Mouse (Mus musculus): ENCODE measurements around the gene Abhd14a. TPM values are rescaled to one million over a fixed set of nuclear protein-coding genes. Genes with fewer than 3 reads are reported as not detected.
A peak's percentile ranks its signal among the peaks of the same experiment; 100 is the strongest.

Abhd14a gene
- polyA plus RNA-seq, 2 experiments, result 14.3 to 16.4 TPM

DNA sequence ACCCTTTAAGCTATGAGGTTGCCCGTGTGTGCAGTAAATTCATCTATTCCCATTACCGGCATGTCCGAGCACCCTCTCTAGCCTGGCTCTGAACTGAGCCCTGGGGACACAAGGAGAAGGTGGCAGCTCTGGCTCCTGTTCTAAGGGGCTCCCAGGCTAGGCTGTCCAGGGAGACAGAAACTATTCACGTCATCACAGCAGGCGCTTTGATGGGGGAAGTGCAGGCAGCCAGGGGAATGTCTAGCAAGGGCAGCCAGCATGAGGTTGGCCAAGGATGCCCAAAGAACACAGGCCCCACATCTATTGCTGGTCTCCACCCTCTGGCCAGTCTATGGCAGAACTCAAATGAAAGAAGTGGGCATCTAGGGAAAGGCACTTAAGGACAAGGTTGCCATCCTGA is 10.4 kb upstream of the Abhd14a start:
- DNase-seq (ENCODE audit: low read depth in 3 of 3, low spot score in 3 of 3), result no peak
- ATAC-seq (ENCODE audit: insufficient read depth), result no peak
- TF ChIP-seq CTCF (IDR thresholded peaks at IDR 0.05; ENCODE audit: low read depth) (no peak), EP300 (IDR thresholded peaks at IDR 0.05; ENCODE audit: low read depth) (no peak)
- Histone ChIP-seq H3K4me1 (replicated peaks; ENCODE audit: control insufficient read depth in 2 of 2, insufficient read depth in 2 of 2, low read length in 1 of 2) (peaks cover 4 to 6% of the 10 kb centered on the region in 2 experiments), H3K9me3 (ENCODE audit: control insufficient read depth, low read length) (no peaks in the 10 kb centered on the region), H3K36me3 (replicated peaks; ENCODE audit: control insufficient read depth, insufficient read depth, low read depth) (no peaks in the 10 kb centered on the region), H3K27ac (no peak overlapping the region), H3K27me3 (ENCODE audit: control insufficient read depth, insufficient read depth, low read length) (peaks cover 9% of the 10 kb centered on the region), H3K9ac (replicated peaks) (no peak overlapping the region), H3K4me2 (ENCODE audit: low read depth) (no peak overlapping the region), H3K4me3 (ENCODE audit: insufficient read depth in 1 of 2, low read depth in 2 of 2, low read length in 2 of 2) (no peak overlapping the region)
- 75% methylated on average over 5 of the region's 5 CpGs for WGBS (ENCODE audit: insufficient replicate concordance)

DNA sequence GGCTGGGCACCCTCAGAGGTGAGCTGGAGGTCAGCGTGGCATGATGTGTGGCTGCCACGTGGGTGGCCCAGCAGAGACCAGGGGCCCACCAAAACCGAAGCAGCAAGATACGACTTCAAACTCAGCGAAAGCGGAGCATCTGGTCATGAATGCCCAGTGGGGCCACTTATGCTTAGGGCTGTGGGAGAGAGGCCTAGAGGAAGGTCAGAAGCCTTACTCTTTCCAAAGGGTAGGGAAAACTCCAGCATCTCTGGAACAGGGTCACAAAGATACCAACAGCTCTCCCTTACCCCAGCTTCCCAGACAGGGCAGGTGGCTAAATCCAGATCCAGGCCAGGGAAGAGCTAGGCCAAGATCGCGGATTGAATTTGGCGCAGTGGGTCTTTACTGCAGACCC is 9.7 kb upstream of the Abhd14a start:
- H3K27ac ChIP-seq, result no peak overlapping the region
- TF ChIP-seq CTCF (IDR thresholded peaks at IDR 0.05; ENCODE audit: low read depth), result no peak
- TF ChIP-seq EP300 (IDR thresholded peaks at IDR 0.05; ENCODE audit: low read depth), result no peak

DNA sequence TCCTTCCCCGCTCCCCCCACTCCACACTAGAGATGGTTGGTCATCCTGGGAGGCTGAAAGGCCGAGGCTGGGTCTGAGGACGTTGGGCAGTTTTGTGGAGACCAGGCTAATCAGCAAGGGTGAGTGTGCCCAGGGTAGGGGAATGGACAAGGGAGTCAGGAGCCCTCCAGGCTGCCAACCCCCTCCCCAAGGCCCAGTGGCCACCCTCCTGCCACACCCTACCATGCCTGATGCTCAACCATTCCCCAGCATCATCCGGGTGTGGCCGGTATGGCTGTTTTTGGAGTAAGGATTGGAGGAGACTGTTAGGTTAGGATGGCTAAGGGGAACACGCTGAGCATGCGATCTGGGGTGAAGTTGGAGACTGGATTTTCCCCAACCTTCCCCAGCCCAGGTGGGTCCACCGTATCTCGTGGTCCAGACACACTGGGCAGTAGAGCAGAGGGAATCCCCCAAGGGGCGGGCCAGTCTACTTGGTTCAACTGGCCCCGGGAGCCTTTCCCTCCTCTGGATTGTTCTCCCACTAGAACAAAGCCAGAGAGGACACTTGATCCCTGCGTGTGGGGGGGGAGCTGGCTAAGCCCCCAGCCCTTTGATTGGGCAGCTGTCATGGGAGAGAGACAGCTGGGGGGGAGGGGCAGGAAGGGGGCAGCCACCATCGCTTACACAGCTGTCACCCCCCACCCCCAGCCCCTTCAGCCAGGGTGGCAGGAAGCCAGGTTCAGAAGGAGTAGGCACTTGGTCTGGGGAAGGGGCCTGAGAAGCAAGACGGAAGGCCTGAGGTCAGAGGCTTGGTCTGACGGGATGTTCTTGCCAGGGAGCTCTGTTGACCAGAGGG is 9.1 kb upstream of the Abhd14a start:
- no peak for DNase-seq (ENCODE audit: low read depth in 3 of 3, low spot score in 3 of 3)
- WGBS (ENCODE audit: insufficient replicate concordance), result 68% methylated on average over 15 of the region's 15 CpGs
- Histone ChIP-seq H3K4me3 (ENCODE audit: insufficient read depth in 1 of 2, low read depth in 2 of 2, low read length in 2 of 2) (no peak overlapping the region), H3K27ac (no peak overlapping the region), H3K4me1 (replicated peaks; ENCODE audit: control insufficient read depth in 2 of 2, insufficient read depth in 2 of 2, low read length in 1 of 2) (peaks cover 6% of the 10 kb centered on the region in 2 experiments), H3K27me3 (ENCODE audit: control insufficient read depth, insufficient read depth, low read length) (peaks cover 13% of the 10 kb centered on the region), H3K9ac (replicated peaks) (no peak overlapping the region), H3K9me3 (ENCODE audit: control insufficient read depth, low read length) (no peaks in the 10 kb centered on the region), H3K36me3 (replicated peaks; ENCODE audit: control insufficient read depth, insufficient read depth, low read depth) (no peaks in the 10 kb centered on the region), H3K4me2 (ENCODE audit: low read depth) (no peak overlapping the region)
- TF ChIP-seq CTCF (IDR thresholded peaks at IDR 0.05; ENCODE audit: low read depth), result no peak
- no peak for TF ChIP-seq EP300 (IDR thresholded peaks at IDR 0.05; ENCODE audit: low read depth)
- ATAC-seq (ENCODE audit: insufficient read depth), result no peak

More for the DNA sequence above, 9.7 kb upstream of the Abhd14a start:
- ATAC-seq (ENCODE audit: insufficient read depth), result no peak
- Histone ChIP-seq H3K9ac (replicated peaks) (no peak overlapping the region), H3K27me3 (ENCODE audit: control insufficient read depth, insufficient read depth, low read length) (peaks cover 13% of the 10 kb centered on the region), H3K4me3 (ENCODE audit: insufficient read depth in 1 of 2, low read depth in 2 of 2, low read length in 2 of 2) (no peak overlapping the region), H3K9me3 (ENCODE audit: control insufficient read depth, low read length) (no peaks in the 10 kb centered on the region), H3K4me1 (replicated peaks; ENCODE audit: control insufficient read depth in 2 of 2, insufficient read depth in 2 of 2, low read length in 1 of 2) (peaks cover 6% of the 10 kb centered on the region in 2 experiments), H3K36me3 (replicated peaks; ENCODE audit: control insufficient read depth, insufficient read depth, low read depth) (no peaks in the 10 kb centered on the region), H3K4me2 (ENCODE audit: low read depth) (no peak overlapping the region)
- WGBS (ENCODE audit: insufficient replicate concordance), result 71% methylated on average over 9 of the region's 9 CpGs
- no peak for DNase-seq (ENCODE audit: low read depth in 3 of 3, low spot score in 3 of 3)

DNA sequence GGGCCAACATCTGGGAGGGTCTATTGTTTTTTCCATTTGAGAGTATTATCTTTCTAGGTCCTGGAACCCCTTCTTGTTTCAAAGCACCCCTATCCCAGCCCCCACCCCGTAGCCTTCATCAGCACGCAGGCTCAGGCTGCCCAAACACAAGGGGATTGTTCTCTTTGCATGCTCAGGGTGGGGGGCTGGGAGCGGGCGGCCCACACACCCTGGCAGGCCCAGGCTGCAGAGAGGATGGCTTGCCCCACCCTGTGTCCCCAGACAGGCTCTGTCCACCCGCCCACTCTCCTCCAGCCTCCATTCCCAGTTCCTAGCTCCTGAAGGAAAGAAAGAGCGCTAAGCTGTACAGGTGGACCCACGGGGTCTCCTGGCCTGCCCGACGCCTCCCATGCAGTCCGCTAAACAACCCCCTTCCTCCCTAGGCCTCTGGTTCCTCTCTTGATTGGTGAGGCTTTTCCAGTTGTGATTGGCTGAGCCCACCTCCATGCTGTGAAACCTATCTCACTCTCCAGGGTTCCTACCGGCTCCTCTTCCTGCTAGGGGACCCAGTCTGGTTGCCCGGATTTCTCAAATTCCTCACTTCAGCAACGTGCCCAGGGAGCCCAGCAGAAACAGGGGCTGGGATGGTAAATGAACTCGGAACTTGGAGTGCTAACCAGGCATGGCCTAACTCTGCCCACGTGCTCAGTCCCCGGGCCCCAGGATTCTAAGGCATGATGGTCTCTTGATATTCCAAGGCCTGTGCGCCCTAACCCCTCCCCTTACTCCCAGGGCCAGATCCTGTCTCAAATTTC is 7.6 kb upstream of the Abhd14a start:
- DNase-seq (ENCODE audit: low read depth in 3 of 3, low spot score in 3 of 3), result no peak
- no peak for ATAC-seq (ENCODE audit: insufficient read depth)
- Histone ChIP-seq H3K27me3 (ENCODE audit: control insufficient read depth, insufficient read depth, low read length) (peaks cover 13% of the 10 kb centered on the region), H3K9ac (replicated peaks) (no peak overlapping the region), H3K4me3 (ENCODE audit: insufficient read depth in 1 of 2, low read depth in 2 of 2, low read length in 2 of 2) (peak overlapping the region; percentile 21 to 57; a peak in 3 of 4 replicates), H3K4me2 (ENCODE audit: low read depth) (peak overlapping the region; percentile 67), H3K4me1 (replicated peaks; ENCODE audit: control insufficient read depth in 2 of 2, insufficient read depth in 2 of 2, low read length in 1 of 2) (peaks cover 6% of the 10 kb centered on the region in 2 experiments), H3K9me3 (ENCODE audit: control insufficient read depth, low read length) (no peaks in the 10 kb centered on the region), H3K36me3 (replicated peaks; ENCODE audit: control insufficient read depth, insufficient read depth, low read depth) (no peaks in the 10 kb centered on the region), H3K27ac (no peak overlapping the region)
- TF ChIP-seq EP300 (IDR thresholded peaks at IDR 0.05; ENCODE audit: low read depth) (no peak), CTCF (IDR thresholded peaks at IDR 0.05; ENCODE audit: low read depth) (no peak)
- WGBS (ENCODE audit: insufficient replicate concordance), result 24% methylated on average over 17 of the region's 17 CpGs
